Mouse (Mus musculus): ENCODE data around the gene Cypt4.
"Not testable (repeated sequence)": the region's sequence is repeated elsewhere in the genome, so short reads cannot be mapped to it uniquely, and the experiment has no call there.

The Cypt4 gene

GRCm38 (mm10) chr9:24624896-24625295 is at the start of gene Cypt4:
Cypt4 (plus strand) TSS chr9:24625196.
- no peak for DNase-seq (ENCODE audit: low spot score)

GRCm38 (mm10) chr9:24637341-24637740 is 12.3 kb downstream of the Cypt4 start:
- DNase-seq (ENCODE audit: low spot score), result not testable (repeated sequence)

All from yolk sac, embryonic 10.5 days (tissue).